Comparison of ENCODE assay signal across 10 mouse cellular contexts in the genomic region with DNA sequence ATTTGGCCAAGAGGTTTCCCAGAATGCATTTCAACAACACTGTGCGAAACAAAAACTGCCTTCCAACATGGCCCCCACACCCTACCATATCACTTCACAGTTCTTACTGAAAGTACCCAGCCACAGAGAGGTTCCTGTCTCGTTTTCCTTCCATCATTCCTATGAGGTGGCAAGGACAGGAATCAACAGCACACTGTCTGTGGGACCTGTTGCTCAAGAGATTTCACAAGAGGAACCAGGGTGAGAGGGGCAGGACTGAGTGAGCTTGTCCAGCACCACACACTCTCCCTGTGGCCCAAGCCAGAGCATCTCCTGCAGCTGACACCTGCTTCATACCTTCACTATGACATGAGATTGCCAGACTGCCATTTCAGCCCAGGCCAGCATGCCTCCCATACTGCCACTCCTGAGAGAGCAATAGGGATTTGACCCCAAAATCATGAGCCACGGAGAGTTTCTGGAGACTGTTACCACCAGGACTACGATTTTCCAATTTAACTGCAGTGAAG. TPM values are rescaled to one million over a fixed set of nuclear protein-coding genes. Genes with fewer than 3 reads are reported as not detected.
DNase-seq lines count a peak whose midpoint lies in the region; ATAC-seq and TF ChIP-seq lines count a peak whose summit lies in the region.
"Had no signal": no experiment of that assay in that cellular context is flagged by ENCODE, and none has a peak within 500 bp of the region (broad histone marks: within the 10 kb centered on the region; RNA-seq: fewer than 3 reads in every experiment).

No protein-coding gene starts in this region.

- 0 out of 2 replicates have a peak, but pooled peaks cover 5% of the 10 kb centered on the region for H3K36me3 ChIP-seq in forebrain, embryonic 14.5 days (ENCODE audit: control insufficient read depth, insufficient read depth, low read length)
- H3K36me3 ChIP-seq in myocyte (ENCODE audit: control insufficient read depth, insufficient read depth), result no peaks in the 10 kb centered on the region
- H3K36me3 ChIP-seq: heart, embryonic 13.5 days had no signal

- peak overlapping the region; percentile 91 for H3K27ac ChIP-seq in forebrain, embryonic 14.5 days (ENCODE audit: low read depth, low read length)
- H3K27ac ChIP-seq: heart, embryonic 13.5 days had no signal

- TF ChIP-seq POLR2A in myocyte (IDR thresholded peaks at IDR 0.05; ENCODE audit: insufficient read length, low read depth), result no peak

- H3K9ac ChIP-seq in forebrain, embryonic 14.5 days (ENCODE audit: low read length), result no peak overlapping the region
- H3K9ac ChIP-seq: heart, embryonic 13.5 days had no signal

- ATAC-seq in forebrain, embryonic 14.5 days, result no peak

- peaks cover 18% of the 10 kb centered on the region for H3K79me2 ChIP-seq in myocyte (ENCODE audit: control insufficient read depth, insufficient read depth)

- no peaks in the 10 kb centered on the region for H3K27me3 ChIP-seq in forebrain, embryonic 14.5 days (replicated peaks; ENCODE audit: control insufficient read depth, insufficient read depth, low read length)
- H3K27me3 ChIP-seq in myocyte (ENCODE audit: control insufficient read depth, insufficient read depth, insufficient read length), result no peaks in the 10 kb centered on the region

- peaks cover 42% of the 10 kb centered on the region for H3K4me1 ChIP-seq in forebrain, embryonic 14.5 days (ENCODE audit: control insufficient read depth, insufficient read depth, low read length)

- intact Hi-C loops in left cerebral cortex, postnatal 10 days (cut with DNase I), result loop anchor here (5.0 kb wide), 1 partner anchor 37 kb away; a partner anchor contains a TSS

- no peak overlapping the region for H3ac ChIP-seq in myocyte (ENCODE audit: control insufficient read depth, insufficient read length)

- DNase-seq in lung, postnatal 10 days, result peak; percentile 27
- no peak for DNase-seq in lung, adult 18-20 months
- no peak for DNase-seq in forebrain, embryonic 14.5 days (ENCODE audit: low spot score)
- DNase-seq in induced T-regulatory cell, adult 2 months (ENCODE audit: low read depth), result peak; percentile 57
- DNase-seq in adrenal gland, adult 8-10 months, result no peak
- no peak for DNase-seq in T-cell, adult 2 months (ENCODE audit: low spot score)
- no peak for DNase-seq in left cerebral cortex, postnatal 10 days (ENCODE audit: extremely low spot score in 1 of 2, low spot score in 2 of 2)
- DNase-seq: kidney, adult 11 months had no signal

- no peak overlapping the region for H3K4me3 ChIP-seq in forebrain, embryonic 14.5 days (ENCODE audit: low read depth, low read length)
- no peak overlapping the region for H3K4me3 ChIP-seq in myocyte
- H3K4me3 ChIP-seq: heart, embryonic 13.5 days had no signal

- H3K9me3 ChIP-seq in forebrain, embryonic 14.5 days (replicated peaks; ENCODE audit: control insufficient read depth, low read length), result no peaks in the 10 kb centered on the region
- H3K9me3 ChIP-seq: heart, embryonic 13.5 days had no signal

- WGBS in forebrain, embryonic 14.5 days, result 55% methylated on average over 4 of the region's 4 CpGs

- no peak overlapping the region for H3K4me2 ChIP-seq in forebrain, embryonic 14.5 days (ENCODE audit: low read length)
- H3K4me2 ChIP-seq in myocyte (ENCODE audit: low read depth), result no peak overlapping the region
- H3K4me2 ChIP-seq: heart, embryonic 13.5 days had no signal

TF ChIP-seq in myocyte, 11 proteins besides CTCF, POLR2A, EP300 and RAD21:
- TF ChIP-seq MYOG (IDR thresholded peaks at IDR 0.05; ENCODE audit: control insufficient read depth in 1 of 3, insufficient read depth in 1 of 3, insufficient read length in 2 of 3, low read depth in 2 of 3) (no peak), REST (IDR thresholded peaks at IDR 0.05; ENCODE audit: insufficient read depth, insufficient read length) (no peak), CEBPB (IDR thresholded peaks at IDR 0.05; ENCODE audit: insufficient read depth, poor library complexity, severe bottlenecking) (no peak), MAX (IDR thresholded peaks at IDR 0.05; ENCODE audit: low read depth) (no peak), TCF3 (IDR thresholded peaks at IDR 0.05; ENCODE audit: insufficient read length, low read depth) (no peak), POLR2AphosphoS2 (IDR thresholded peaks at IDR 0.05; ENCODE audit: insufficient read length, low read depth) (no peak), USF1 (IDR thresholded peaks at IDR 0.05; ENCODE audit: low read depth) (no peak), MYOD1 (IDR thresholded peaks at IDR 0.05; ENCODE audit: control insufficient read depth in 1 of 3, insufficient read length in 2 of 3, low read depth in 2 of 3) (peak in 2 of 3 experiments; percentile 61)
TF ChIP-seq in myocyte: peak in this region for 1.

RNA-seq across cellular contexts. Expression of a gene that starts 39.0 kb away (rescaled TPM):
- polyA plus RNA-seq in forebrain, embryonic 14.5 days (2014; fragmentation: Nextera tagmentation; extraction: Ambion mirVana), result 11.6 and 15.3 TPM in 2 replicates
- polyA plus RNA-seq in myocyte (2012; fragmentation: generic; extraction: Trizol), result 18.0 TPM
- 1 to 10 TPM; 1.4 to 4.0 (median 2.7) TPM for total RNA-seq in adrenal gland, adult 8-10 months (2022)
- 10 to 100 TPM; 26.3 TPM for total RNA-seq in left cerebral cortex, postnatal 10 days (2021)

Comparison
In these comparisons a context has a peak if more than half of its experiments do, and no peak if none do; other contexts are left out.
1. DNase-seq: peak in lung, postnatal 10 days (single experiment) and induced T-regulatory cell, adult 2 months (single experiment); none in lung, adult 18-20 months (0 of 2), forebrain, embryonic 14.5 days (single experiment), adrenal gland, adult 8-10 months (single experiment), T-cell, adult 2 months (single experiment) and left cerebral cortex, postnatal 10 days (0 of 2).
2. RNA of a gene that starts 39.0 kb away (total RNA-seq): 26.3 TPM in left cerebral cortex, postnatal 10 days; 1.4 to 4.0 TPM in adrenal gland, adult 8-10 months; every median in the first group is over 4 times any median in the second.